Mouse (Mus musculus): ENCODE results near the gene Cks1brt.
"Not testable (repeated sequence)": the region's sequence is repeated elsewhere in the genome, so short reads cannot be mapped to it uniquely, and the experiment has no call there.

The Cks1brt gene

GRCm38 (mm10) chr8:85151624-85152023 lies at the start of gene Cks1brt:
TSS of gene Cks1brt (plus strand) at chr8:85151924.
- Histone ChIP-seq H3K4me1 (replicated peaks; ENCODE audit: low read depth, low read length) (no peaks in the 10 kb centered on the region), H3K4me3 (replicated peaks; ENCODE audit: low read length) (no peak within 1 kb of the TSS), H3K9me3 (ENCODE audit: low read length) (peaks cover 76% of the 10 kb centered on the region), H3K36me3 (ENCODE audit: insufficient read depth, low read length) (no peaks in the 10 kb centered on the region), H3K27me3 (ENCODE audit: insufficient read depth, low read length) (no peaks in the 10 kb centered on the region)
- TF ChIP-seq POU5F1 (IDR thresholded peaks at IDR 0.05; ENCODE audit: borderline replicate concordance, low read length) (no peak), NANOG (IDR thresholded peaks at IDR 0.05; ENCODE audit: borderline replicate concordance, low read length) (no peak), CTCF (conservative IDR thresholded peaks at IDR 0.05; ENCODE audit: low read length) (no peak)

GRCm38 (mm10) chr8:85113241-85113640 lies 38.5 kb upstream of the Cks1brt start:
- peaks cover 30% of the 10 kb centered on the region for H3K9me3 ChIP-seq (ENCODE audit: low read length)
- peaks cover 5% of the 10 kb centered on the region for H3K4me1 ChIP-seq (replicated peaks; ENCODE audit: low read depth, low read length)
- no peaks in the 10 kb centered on the region for H3K27me3 ChIP-seq (ENCODE audit: insufficient read depth, low read length)
- no peak overlapping the region for H3K4me3 ChIP-seq (replicated peaks; ENCODE audit: low read length)
- TF ChIP-seq NANOG (IDR thresholded peaks at IDR 0.05; ENCODE audit: borderline replicate concordance, low read length): no peak
- no peak for TF ChIP-seq CTCF (conservative IDR thresholded peaks at IDR 0.05; ENCODE audit: low read length)
- no peak for TF ChIP-seq POU5F1 (IDR thresholded peaks at IDR 0.05; ENCODE audit: borderline replicate concordance, low read length)
- peaks cover 21% of the 10 kb centered on the region for H3K36me3 ChIP-seq (ENCODE audit: insufficient read depth, low read length)

DNA sequence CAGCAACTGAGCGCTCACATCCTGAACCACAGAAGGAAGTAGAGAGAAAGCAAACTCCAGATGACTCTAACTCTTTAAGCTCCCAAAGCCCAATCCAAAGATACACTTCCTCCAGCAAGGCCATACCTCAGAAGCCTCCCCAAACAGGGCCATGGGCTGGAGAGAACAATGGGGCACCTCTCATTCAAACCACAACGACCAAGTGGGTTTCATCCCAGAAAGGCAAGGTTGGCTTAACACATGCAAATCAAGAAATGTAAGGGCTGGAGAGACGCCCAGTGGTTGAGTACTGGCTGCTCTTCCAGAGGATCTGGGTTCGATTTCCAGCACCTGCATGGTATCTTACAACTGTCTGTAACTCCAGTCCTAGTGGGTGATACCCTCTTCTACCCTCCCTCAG lies 36.2 kb upstream of the Cks1brt start:
- peaks cover 8% of the 10 kb centered on the region for H3K36me3 ChIP-seq (ENCODE audit: insufficient read depth, low read length)
- TF ChIP-seq POU5F1 (IDR thresholded peaks at IDR 0.05; ENCODE audit: borderline replicate concordance, low read length): no peak
- no peak for TF ChIP-seq NANOG (IDR thresholded peaks at IDR 0.05; ENCODE audit: borderline replicate concordance, low read length)
- TF ChIP-seq CTCF (conservative IDR thresholded peaks at IDR 0.05; ENCODE audit: low read length): no peak
- peaks cover 15% of the 10 kb centered on the region for H3K4me1 ChIP-seq (replicated peaks; ENCODE audit: low read depth, low read length)
- no peaks in the 10 kb centered on the region for H3K27me3 ChIP-seq (ENCODE audit: insufficient read depth, low read length)
- H3K9me3 ChIP-seq (ENCODE audit: low read length): peaks cover 10% of the 10 kb centered on the region
- no peak overlapping the region for H3K4me3 ChIP-seq (replicated peaks; ENCODE audit: low read length)

DNA sequence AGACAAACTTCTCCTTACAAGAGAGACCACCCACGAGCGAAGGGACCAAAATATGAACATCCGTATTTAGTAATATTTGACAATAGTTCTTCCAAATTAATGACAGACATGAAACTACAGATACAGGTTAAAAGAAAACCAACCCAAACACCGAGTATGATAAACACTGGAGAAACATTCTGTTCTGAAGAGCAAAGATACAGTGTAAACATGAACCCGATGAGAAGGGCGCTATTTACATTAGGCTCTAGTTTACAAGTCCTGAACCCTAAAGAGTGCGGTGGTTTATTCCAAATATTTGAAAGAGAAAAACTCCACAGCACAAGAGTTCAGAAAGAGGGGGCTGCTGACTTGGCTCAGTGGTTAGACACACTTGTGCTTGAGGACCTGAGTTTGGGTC lies 34.7 kb upstream of the Cks1brt start:
- H3K4me3 ChIP-seq (replicated peaks; ENCODE audit: low read length): no peak overlapping the region
- no peaks in the 10 kb centered on the region for H3K36me3 ChIP-seq (ENCODE audit: insufficient read depth, low read length)
- peaks cover 15% of the 10 kb centered on the region for H3K4me1 ChIP-seq (replicated peaks; ENCODE audit: low read depth, low read length)
- no peaks in the 10 kb centered on the region for H3K27me3 ChIP-seq (ENCODE audit: insufficient read depth, low read length)
- TF ChIP-seq CTCF (conservative IDR thresholded peaks at IDR 0.05; ENCODE audit: low read length): no peak
- no peak for TF ChIP-seq POU5F1 (IDR thresholded peaks at IDR 0.05; ENCODE audit: borderline replicate concordance, low read length)
- TF ChIP-seq NANOG (IDR thresholded peaks at IDR 0.05; ENCODE audit: borderline replicate concordance, low read length): no peak
- H3K9me3 ChIP-seq (ENCODE audit: low read length): no peaks in the 10 kb centered on the region

DNA sequence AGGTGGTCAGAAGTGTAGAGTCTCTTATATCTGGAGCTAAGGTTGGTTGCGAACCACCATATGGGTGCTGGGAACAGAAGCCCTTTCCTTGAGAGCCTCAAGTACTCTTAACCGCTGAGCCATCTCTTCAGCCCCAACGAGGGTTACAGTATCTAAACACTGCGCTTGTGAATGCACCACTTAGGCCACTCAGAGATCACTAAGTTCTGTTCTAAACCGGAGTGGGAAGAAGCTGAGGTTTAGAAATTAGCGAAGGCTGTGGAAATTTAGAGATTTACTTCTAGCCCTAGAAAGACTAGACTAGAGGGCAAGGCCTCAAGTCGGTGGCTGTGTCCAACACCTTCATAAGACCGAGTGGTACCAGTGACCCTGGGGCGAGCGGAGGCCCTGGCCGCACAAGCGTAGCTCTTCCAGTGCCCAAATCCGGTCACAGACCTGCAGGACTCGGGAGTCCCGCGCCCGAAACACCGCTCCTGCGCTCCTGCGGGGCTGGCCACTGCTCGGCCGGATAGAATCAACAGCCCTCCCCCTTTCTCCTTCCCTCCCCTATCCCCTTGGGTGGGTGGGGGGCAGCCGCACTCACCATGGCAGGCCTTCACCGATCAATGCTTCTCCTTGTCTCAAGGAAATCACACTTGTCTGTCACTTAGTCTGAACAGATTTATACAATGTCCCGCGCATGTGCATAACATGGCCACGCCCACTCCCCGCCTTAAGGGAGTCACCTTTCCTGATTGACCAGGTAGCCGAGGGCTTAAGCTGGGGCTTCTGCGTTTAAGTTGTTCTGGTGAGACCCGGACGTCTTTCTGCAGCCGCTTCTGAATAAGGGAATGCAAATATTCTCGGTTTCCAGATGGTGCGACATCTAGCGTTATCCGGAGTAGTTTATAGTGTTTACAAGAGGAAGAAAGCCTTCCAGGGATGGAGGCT lies 32.4 kb upstream of the Cks1brt start:
- H3K36me3 ChIP-seq (ENCODE audit: insufficient read depth, low read length): no peaks in the 10 kb centered on the region
- peaks cover 15% of the 10 kb centered on the region for H3K4me1 ChIP-seq (replicated peaks; ENCODE audit: low read depth, low read length)
- 0 out of 2 replicates have a peak, but pooled peaks cover 4% of the 10 kb centered on the region for H3K27me3 ChIP-seq (ENCODE audit: insufficient read depth, low read length)
- no peaks in the 10 kb centered on the region for H3K9me3 ChIP-seq (ENCODE audit: low read length)
- H3K4me3 ChIP-seq (replicated peaks; ENCODE audit: low read length): peak overlapping the region; percentile 79
- no peak for TF ChIP-seq NANOG (IDR thresholded peaks at IDR 0.05; ENCODE audit: borderline replicate concordance, low read length)
- TF ChIP-seq POU5F1 (IDR thresholded peaks at IDR 0.05; ENCODE audit: borderline replicate concordance, low read length): no peak
- no peak for TF ChIP-seq CTCF (conservative IDR thresholded peaks at IDR 0.05; ENCODE audit: low read length)

GRCm38 (mm10) chr8:85120251-85120650 lies 31.5 kb upstream of the Cks1brt start:
- not testable (repeated sequence) for H3K36me3 ChIP-seq (ENCODE audit: insufficient read depth, low read length); H3K27me3 ChIP-seq (ENCODE audit: insufficient read depth, low read length); H3K9me3 ChIP-seq (ENCODE audit: low read length); H3K4me3 ChIP-seq (replicated peaks; ENCODE audit: low read length)
- H3K4me1 ChIP-seq (replicated peaks; ENCODE audit: low read depth, low read length): peaks cover 15% of the 10 kb centered on the region

- Histone ChIP-seq H3K4me3 (replicated peaks; ENCODE audit: low read length) (no peak within 1 kb of the TSS), H3K9me3 (ENCODE audit: low read length) (no peaks in the 10 kb centered on the region), H3K27me3 (ENCODE audit: insufficient read depth, low read length) (0 out of 2 replicates have a peak, but pooled peaks cover 4% of the 10 kb centered on the region), H3K36me3 (ENCODE audit: insufficient read depth, low read length) (no peaks in the 10 kb centered on the region), H3K4me1 (replicated peaks; ENCODE audit: low read depth, low read length) (peaks cover 10% of the 10 kb centered on the region; the same call in 1 of the 2 replicates)
- TF ChIP-seq NANOG (IDR thresholded peaks at IDR 0.05; ENCODE audit: borderline replicate concordance, low read length): no peak
- TF ChIP-seq POU5F1 (IDR thresholded peaks at IDR 0.05; ENCODE audit: borderline replicate concordance, low read length): no peak
- no peak for TF ChIP-seq CTCF (conservative IDR thresholded peaks at IDR 0.05; ENCODE audit: low read length)
These were observed 28.7 kb upstream of the Cks1brt start, which contains the start of gene Zfp791 for GRCm38 (mm10) chr8:85122995-85123394. TSS of gene Zfp791 (minus strand) at chr8:85123095.

DNA sequence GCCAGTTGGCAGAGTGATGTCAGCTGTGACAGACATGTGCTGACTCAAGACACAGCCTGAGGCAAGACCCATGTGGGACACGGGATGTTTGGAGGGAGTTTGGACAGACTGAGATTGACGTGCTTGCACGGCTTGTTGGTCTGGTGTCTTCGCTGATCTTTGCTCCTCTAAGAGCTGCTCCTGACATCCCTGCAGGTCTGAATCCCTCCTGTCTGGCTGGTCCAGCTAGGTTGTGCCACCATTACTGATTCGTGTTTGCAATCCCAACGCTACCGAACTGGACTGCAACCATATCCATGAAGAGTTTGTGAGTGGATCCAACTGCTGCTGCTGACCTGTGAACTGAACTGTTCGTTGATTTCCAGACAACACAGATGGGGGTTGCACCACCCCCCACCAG lies 28.0 kb upstream of the Cks1brt start:
- H3K4me1 ChIP-seq (replicated peaks; ENCODE audit: low read depth, low read length): peaks cover 8% of the 10 kb centered on the region; the same call in 1 of the 2 replicates
- H3K27me3 ChIP-seq (ENCODE audit: insufficient read depth, low read length): 0 out of 2 replicates have a peak, but pooled peaks cover 4% of the 10 kb centered on the region
- TF ChIP-seq NANOG (IDR thresholded peaks at IDR 0.05; ENCODE audit: borderline replicate concordance, low read length) (no peak), CTCF (conservative IDR thresholded peaks at IDR 0.05; ENCODE audit: low read length) (no peak), POU5F1 (IDR thresholded peaks at IDR 0.05; ENCODE audit: borderline replicate concordance, low read length) (no peak)
- no peaks in the 10 kb centered on the region for H3K9me3 ChIP-seq (ENCODE audit: low read length)
- no peaks in the 10 kb centered on the region for H3K36me3 ChIP-seq (ENCODE audit: insufficient read depth, low read length)
- no peak overlapping the region for H3K4me3 ChIP-seq (replicated peaks; ENCODE audit: low read length)

Measured in E14TG2a.4 (cell line).